9 mouse cellular contexts compared by ENCODE assay signal in genomic region chr15:40168140-40168688, GRCm38 (mm10). TPM values are rescaled to one million over a fixed set of nuclear protein-coding genes. Genes with fewer than 3 reads are reported as not detected.
DNase-seq lines count a peak whose midpoint lies in the region; ATAC-seq and TF ChIP-seq lines count a peak whose summit lies in the region.
"Had no signal": no experiment of that assay in that cellular context is flagged by ENCODE, and none has a peak within 500 bp of the region (broad histone marks: within the 10 kb centered on the region; RNA-seq: fewer than 3 reads in every experiment).

No protein-coding gene starts in this region.

- 52% methylated on average over 10 of the region's 10 CpGs for whole genome bisulfite sequencing in heart, embryonic 11.5 days (ENCODE audit: insufficient replicate concordance)
- 44% methylated on average over 10 of the region's 10 CpGs for WGBS in embryonic facial prominence, embryonic 13.5 days
- 59% methylated on average over 10 of the region's 10 CpGs for WGBS in hindbrain, embryonic 16.5 days

- no peaks in the 10 kb centered on the region for H3K9me3 ChIP-seq in heart, embryonic 11.5 days (replicated peaks; ENCODE audit: control insufficient read depth, low read length)
- no peaks in the 10 kb centered on the region for H3K9me3 ChIP-seq in embryonic facial prominence, embryonic 13.5 days
- H3K9me3 ChIP-seq in hindbrain, embryonic 16.5 days (ENCODE audit: control insufficient read depth, low read length), result no peaks in the 10 kb centered on the region
- H3K9me3 ChIP-seq: liver, embryonic 13.5 days had no signal

- H3K36me3 ChIP-seq in heart, embryonic 11.5 days (ENCODE audit: control insufficient read depth, insufficient read depth, low read length), result no peaks in the 10 kb centered on the region
- H3K36me3 ChIP-seq in embryonic facial prominence, embryonic 13.5 days, result no peaks in the 10 kb centered on the region
- H3K36me3 ChIP-seq in hindbrain, embryonic 16.5 days (ENCODE audit: control insufficient read depth, insufficient read depth, low read length), result no peaks in the 10 kb centered on the region
- H3K36me3 ChIP-seq: liver, embryonic 13.5 days had no signal

- ATAC-seq in heart, embryonic 11.5 days (replicated peaks; ENCODE audit: insufficient number of reproducible peaks, low FRiP score, low TSS enrichment), result 0 out of 2 replicates have a peak, but pooled peaks have one; percentile 26
- ATAC-seq in embryonic facial prominence, embryonic 13.5 days (ENCODE audit: insufficient number of reproducible peaks, insufficient read depth, low FRiP score, low TSS enrichment, low read depth), result no peak
- peak; percentile 35 for ATAC-seq in hindbrain, embryonic 16.5 days
- ATAC-seq in erythroid progenitor cell, adult 5-6 weeks (replicated peaks; ENCODE audit: low FRiP score, poor library complexity, severe bottlenecking), result no peak

- H3K4me2 ChIP-seq in heart, embryonic 11.5 days, result peak overlapping the region; percentile 49
- H3K4me2 ChIP-seq in embryonic facial prominence, embryonic 13.5 days, result peak overlapping the region; percentile 45
- H3K4me2 ChIP-seq in hindbrain, embryonic 16.5 days (ENCODE audit: low read length), result peak overlapping the region; percentile 36
- H3K4me2 ChIP-seq: liver, embryonic 13.5 days had no signal

- H3K4me1 ChIP-seq in heart, embryonic 11.5 days (ENCODE audit: control insufficient read depth, insufficient read depth, low read length), result peaks cover 6% of the 10 kb centered on the region; the same call in 1 of the 2 replicates
- H3K4me1 ChIP-seq in embryonic facial prominence, embryonic 13.5 days, result peaks cover 19% of the 10 kb centered on the region
- peaks cover 11% of the 10 kb centered on the region for H3K4me1 ChIP-seq in hindbrain, embryonic 16.5 days (ENCODE audit: control insufficient read depth, insufficient read depth, low read depth, low read length)
- H3K4me1 ChIP-seq: liver, embryonic 13.5 days had no signal

- no peaks in the 10 kb centered on the region for H3K27me3 ChIP-seq in heart, embryonic 11.5 days (ENCODE audit: control insufficient read depth, insufficient read depth, low read length)
- no peaks in the 10 kb centered on the region for H3K27me3 ChIP-seq in embryonic facial prominence, embryonic 13.5 days
- H3K27me3 ChIP-seq in hindbrain, embryonic 16.5 days (replicated peaks; ENCODE audit: control insufficient read depth, insufficient read depth, low read length), result no peaks in the 10 kb centered on the region; the same call in 1 of the 2 replicates
- H3K27me3 ChIP-seq: liver, embryonic 13.5 days had no signal

- DNase-seq in heart, adult 9 months (ENCODE audit: low spot score in 2 of 2), result no peak
- peak; percentile 12 for DNase-seq in lung, postnatal 14 days
- no peak for DNase-seq in left cerebral cortex, adult 11 months (ENCODE audit: low spot score)
- no peak for DNase-seq in left cerebral cortex, adult 2 months (ENCODE audit: extremely low spot score in 1 of 2, low spot score in 2 of 2)
- DNase-seq: liver, embryonic 13.5 days had no signal

- H3K4me3 ChIP-seq in heart, embryonic 11.5 days (ENCODE audit: low read depth, low read length), result 0 out of 2 replicates have a peak overlapping the region, but pooled peaks have one; percentile 9
- no peak overlapping the region for H3K4me3 ChIP-seq in embryonic facial prominence, embryonic 13.5 days
- no peak overlapping the region for H3K4me3 ChIP-seq in hindbrain, embryonic 16.5 days (ENCODE audit: low read length)
- no peak overlapping the region for H3K4me3 ChIP-seq in left cerebral cortex, adult 2 months
- H3K4me3 ChIP-seq: liver, embryonic 13.5 days had no signal

- peak overlapping the region; percentile 42; the same call in 1 of the 2 replicates for H3K27ac ChIP-seq in heart, embryonic 11.5 days (ENCODE audit: low read depth, low read length)
- no peak overlapping the region for H3K27ac ChIP-seq in embryonic facial prominence, embryonic 13.5 days
- peak overlapping the region; percentile 48; the same call in 1 of the 2 replicates for H3K27ac ChIP-seq in hindbrain, embryonic 16.5 days (ENCODE audit: low read depth, low read length)
- H3K27ac ChIP-seq in left cerebral cortex, adult 2 months, result no peak overlapping the region
- H3K27ac ChIP-seq: liver, embryonic 13.5 days had no signal

- H3K9ac ChIP-seq in heart, embryonic 11.5 days (ENCODE audit: low read depth, low read length), result 0 out of 2 replicates have a peak overlapping the region, but pooled peaks have one; percentile 18
- no peak overlapping the region for H3K9ac ChIP-seq in embryonic facial prominence, embryonic 13.5 days
- peak overlapping the region; percentile 38; the same call in 1 of the 2 replicates for H3K9ac ChIP-seq in hindbrain, embryonic 16.5 days (ENCODE audit: low read depth, low read length)
- H3K9ac ChIP-seq: liver, embryonic 13.5 days had no signal

- intact Hi-C loops in left cerebral cortex, adult 2 months (cut with DNase I), result no loop called here

- no peak for TF ChIP-seq CTCF in left cerebral cortex, adult 2 months (IDR thresholded peaks at IDR 0.05)

RNA-seq across cellular contexts. Expression of gene 9330182O14Rik, which starts 34.0 kb away (rescaled TPM):
- polyA plus RNA-seq in heart, embryonic 11.5 days (2014; fragmentation: Nextera tagmentation; extraction: Ambion mirVana), result not detected in 2 replicates
- not detected in 2 replicates for polyA plus RNA-seq in embryonic facial prominence, embryonic 13.5 days (2015; fragmentation: Nextera tagmentation; extraction: Ambion mirVana)
- polyA plus RNA-seq in hindbrain, embryonic 16.5 days (2015; fragmentation: Nextera tagmentation; extraction: Ambion mirVana), result not detected in 2 replicates
- not detected in 2 replicates for total RNA-seq in erythroid progenitor cell, adult 5-6 weeks (2015; ENCODE audit: low replicate concordance)
- total RNA-seq in erythroid progenitor cell, adult 5-6 weeks (2017; ENCODE audit: low replicate concordance), result not detected in 2 replicates
- total RNA-seq in left cerebral cortex, adult 2 months (2021), result not detected
- polyA plus RNA-seq: liver, embryonic 13.5 days had no signal

Comparison
In these comparisons a context has a peak if more than half of its experiments do, and no peak if none do; other contexts are left out.
1. ATAC-seq: peak in heart, embryonic 11.5 days (single experiment) and hindbrain, embryonic 16.5 days (single experiment); none in embryonic facial prominence, embryonic 13.5 days (single experiment) and erythroid progenitor cell, adult 5-6 weeks (single experiment).
2. H3K27ac ChIP-seq: peak in heart, embryonic 11.5 days (single experiment) and hindbrain, embryonic 16.5 days (single experiment); none in embryonic facial prominence, embryonic 13.5 days (single experiment) and left cerebral cortex, adult 2 months (single experiment).
3. Peak in every context shown above with its lines, with median percentiles within 50 percentile points of each other: H3K4me2 ChIP-seq.